In the genomic region with DNA sequence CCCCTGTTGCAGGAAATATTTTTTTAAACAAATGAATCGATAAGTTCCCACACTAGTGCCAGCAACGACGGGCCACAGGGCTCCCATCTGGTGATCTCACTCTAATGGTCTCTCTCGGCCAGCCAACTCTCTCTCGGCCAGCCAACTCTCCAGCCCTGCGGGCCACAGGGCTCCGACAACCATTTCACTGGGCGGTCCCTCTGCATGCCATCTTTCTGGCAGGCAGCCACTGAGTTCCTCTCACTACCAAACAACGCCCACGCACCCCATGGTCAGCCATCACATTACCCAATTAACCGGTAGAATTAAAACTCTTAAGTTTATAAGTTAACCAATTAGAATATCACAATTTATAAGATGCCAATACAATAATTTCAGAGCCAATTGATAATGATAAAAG, we compare ENCODE assay signal across 31 mouse cellular contexts. TPM values are rescaled to one million over a fixed set of nuclear protein-coding genes. Genes with fewer than 3 reads are reported as not detected.
DNase-seq lines count a peak whose midpoint lies in the region; ATAC-seq and TF ChIP-seq lines count a peak whose summit lies in the region.
"Had no signal": no experiment of that assay in that cellular context is flagged by ENCODE, and none has a peak within 500 bp of the region (broad histone marks: within the 10 kb centered on the region; RNA-seq: fewer than 3 reads in every experiment).

No protein-coding gene starts in this region.

- 86% methylated on average over 11 of the region's 11 CpGs for WGBS in kidney, embryonic 16.5 days

- H3K4me1 ChIP-seq in kidney, embryonic 16.5 days (ENCODE audit: insufficient read depth, low read length), result no peaks in the 10 kb centered on the region
- H3K4me1 ChIP-seq: hindbrain, embryonic 12.5 days; intestine, embryonic 15.5 days; limb, embryonic 15.5 days had no signal

- ATAC-seq in kidney, embryonic 16.5 days (ENCODE audit: low FRiP score, low TSS enrichment), result no peak
- ATAC-seq: forebrain, embryonic 13.5 days; hindbrain, postnatal 0 days; intestine, embryonic 15.5 days; lung, postnatal 0 days; Patski had no signal

- no peak for TF ChIP-seq CTCF in layer of hippocampus, adult 2 months (conservative IDR thresholded peaks at IDR 0.05)

- no peak overlapping the region for H3K9ac ChIP-seq in kidney, embryonic 16.5 days (replicated peaks; ENCODE audit: low read length)
- H3K9ac ChIP-seq: embryonic facial prominence, embryonic 15.5 days; forebrain, embryonic 13.5 days; heart, embryonic 15.5 days; hindbrain, embryonic 12.5 days; intestine, embryonic 15.5 days; limb, embryonic 15.5 days; liver, embryonic 13.5 days; neural tube, embryonic 15.5 days had no signal

- no peaks in the 10 kb centered on the region for H3K36me3 ChIP-seq in kidney, embryonic 16.5 days (ENCODE audit: insufficient read depth, low read length)
- H3K36me3 ChIP-seq: embryonic facial prominence, embryonic 10.5 days; embryonic facial prominence, embryonic 15.5 days; heart, embryonic 10.5 days; heart, embryonic 15.5 days; hindbrain, embryonic 12.5 days; intestine, embryonic 15.5 days; limb, embryonic 10.5 days; limb, embryonic 15.5 days; liver, embryonic 13.5 days; neural tube, embryonic 15.5 days had no signal

- no peak overlapping the region for H3K4me2 ChIP-seq in kidney, embryonic 16.5 days (replicated peaks; ENCODE audit: low read depth, low read length)
- H3K4me2 ChIP-seq: embryonic facial prominence, embryonic 15.5 days; forebrain, embryonic 13.5 days; heart, embryonic 15.5 days; hindbrain, embryonic 12.5 days; intestine, embryonic 15.5 days; limb, embryonic 15.5 days; liver, embryonic 13.5 days; neural tube, embryonic 15.5 days had no signal

- peak; percentile 48 for DNase-seq in layer of hippocampus, adult 9-11 months
- no peak for DNase-seq in layer of hippocampus, adult 2 months (ENCODE audit: low spot score in 2 of 2)
- DNase-seq in 3134 (ENCODE audit: extremely low read depth, insufficient read length, low spot score), result peak; percentile 75
- DNase-seq in Muller cell, postnatal 12 days (ENCODE audit: inconsistent ontology term), result peak; percentile 90
- DNase-seq in cerebellum, adult 9-11 months, result peak; percentile 66
- no peak for DNase-seq in heart, postnatal 4 days
- no peak for DNase-seq in left cerebral cortex, postnatal 36 days (ENCODE audit: low spot score in 2 of 2)
- DNase-seq: adrenal gland, postnatal 10 days; gastrocnemius, postnatal 14 days; kidney, adult 2 months; kidney, postnatal 4 days; liver, embryonic 13.5 days; lung, adult 18-20 months; midbrain, embryonic 14.5 days; right cerebral cortex, adult 18-20 months had no signal

- H3K27me3 ChIP-seq in kidney, embryonic 16.5 days (ENCODE audit: insufficient read depth, low read length), result no peaks in the 10 kb centered on the region
- H3K27me3 ChIP-seq: embryonic facial prominence, embryonic 15.5 days; forebrain, embryonic 13.5 days; heart, embryonic 15.5 days; hindbrain, embryonic 12.5 days; intestine, embryonic 15.5 days; limb, embryonic 15.5 days; Patski had no signal

- no peak overlapping the region for H3K27ac ChIP-seq in layer of hippocampus, adult 2 months
- no peak overlapping the region for H3K27ac ChIP-seq in kidney, embryonic 16.5 days (ENCODE audit: low read length)
- H3K27ac ChIP-seq: embryonic facial prominence, embryonic 10.5 days; embryonic facial prominence, embryonic 15.5 days; forebrain, embryonic 13.5 days; heart, embryonic 10.5 days; heart, embryonic 15.5 days; hindbrain, embryonic 12.5 days; hindbrain, postnatal 0 days; intestine, embryonic 15.5 days; kidney, postnatal 0 days; limb, embryonic 10.5 days; limb, embryonic 15.5 days; liver, embryonic 13.5 days; neural tube, embryonic 15.5 days; stomach, postnatal 0 days had no signal

- H3K4me3 ChIP-seq in layer of hippocampus, adult 2 months, result no peak overlapping the region
- no peak overlapping the region for H3K4me3 ChIP-seq in kidney, embryonic 16.5 days (ENCODE audit: low read length)
- H3K4me3 ChIP-seq: embryonic facial prominence, embryonic 10.5 days; embryonic facial prominence, embryonic 15.5 days; forebrain, embryonic 13.5 days; heart, embryonic 10.5 days; heart, embryonic 15.5 days; hindbrain, embryonic 12.5 days; intestine, embryonic 15.5 days; limb, embryonic 10.5 days; limb, embryonic 15.5 days; liver, embryonic 13.5 days; neural tube, embryonic 15.5 days had no signal

- intact Hi-C loops in left cerebral cortex, postnatal 36 days (cut with DNase I), result no loop called here

- no peaks in the 10 kb centered on the region for H3K9me3 ChIP-seq in kidney, embryonic 16.5 days (ENCODE audit: low read length)
- H3K9me3 ChIP-seq: embryonic facial prominence, embryonic 10.5 days; embryonic facial prominence, embryonic 15.5 days; forebrain, embryonic 13.5 days; heart, embryonic 10.5 days; heart, embryonic 15.5 days; hindbrain, embryonic 12.5 days; intestine, embryonic 15.5 days; limb, embryonic 10.5 days; limb, embryonic 15.5 days; liver, embryonic 13.5 days; neural tube, embryonic 15.5 days had no signal

RNA-seq across cellular contexts. Expression of a gene that starts 8.5 kb away (rescaled TPM):
- total RNA-seq in layer of hippocampus, adult 2 months (2021), result 10 to 100 TPM; 70.3 to 73.8 TPM
- total RNA-seq in heart, postnatal 4 days (2021), result 10 to 100 TPM; 42.4 to 48.6 TPM
- 103 and 104 TPM in 2 replicates for polyA plus RNA-seq in kidney, embryonic 16.5 days (2015; fragmentation: Nextera tagmentation; extraction: Ambion mirVana)
- 100 to 1,000 TPM in 1 of 2 experiments, 10 to 100 TPM in 1; 86.3 to 105 TPM for total RNA-seq in left cerebral cortex, postnatal 36 days (2021)

RNA-seq across cellular contexts. Expression of a gene that starts 28.8 kb away (rescaled TPM):
- total RNA-seq in layer of hippocampus, adult 2 months (2021), result 10 to 100 TPM; 45.1 to 48.2 TPM
- 1 to 10 TPM; 5.3 to 6.0 TPM for total RNA-seq in heart, postnatal 4 days (2021)
- 22.3 and 23.0 TPM in 2 replicates for polyA plus RNA-seq in kidney, embryonic 16.5 days (2015; fragmentation: Nextera tagmentation; extraction: Ambion mirVana)
- total RNA-seq in left cerebral cortex, postnatal 36 days (2021), result 10 to 100 TPM; 35.5 to 42.7 TPM

Comparison
In these comparisons a context has a peak if more than half of its experiments do, and no peak if none do; other contexts are left out.
1. DNase-seq: peak in layer of hippocampus, adult 9-11 months (single experiment), 3134 (single experiment), Muller cell, postnatal 12 days (single experiment) and cerebellum, adult 9-11 months (single experiment); none in layer of hippocampus, adult 2 months (0 of 2), heart, postnatal 4 days (single experiment) and left cerebral cortex, postnatal 36 days (0 of 2).
2. RNA of a gene that starts 28.8 kb away (total RNA-seq): 45.1 to 48.2 TPM in layer of hippocampus, adult 2 months and 35.5 to 42.7 TPM in left cerebral cortex, postnatal 36 days; 5.3 to 6.0 TPM in heart, postnatal 4 days; every median in the first group is over 4 times any median in the second.